Mouse (Mus musculus): ENCODE measurements around the gene Gata3. TPM values are rescaled to one million over a fixed set of nuclear protein-coding genes. Genes with fewer than 3 reads are reported as not detected.

Gata3 gene
- polyA plus RNA-seq, 1 experiment from 2014 or later, result 54.0 TPM

Other genes with a start within 250 kb of the Gata3 start
- gene 4930412O13Rik, start 8.8 kb downstream of the Gata3 start, polyA plus RNA-seq (2015; fragmentation: Nextera tagmentation; extraction: Ambion mirVana), result 0.67 TPM in 1 of 2 replicates, not detected in the other
- 0.56 and 0.65 TPM in 2 replicates for gene 9230102O04Rik, start 494 bp downstream of the Gata3 start, polyA plus RNA-seq (2015; fragmentation: Nextera tagmentation; extraction: Ambion mirVana)
- gene Taf3, start 158.6 kb upstream of the Gata3 start, polyA plus RNA-seq (2015; fragmentation: Nextera tagmentation; extraction: Ambion mirVana), result 12.9 and 13.0 TPM in 2 replicates
- gene Atp5c1, start 190.5 kb upstream of the Gata3 start, polyA plus RNA-seq (2015; fragmentation: Nextera tagmentation; extraction: Ambion mirVana), result 493 and 513 TPM in 2 replicates
- gene Kin, start 190.6 kb upstream of the Gata3 start, polyA plus RNA-seq (2015; fragmentation: Nextera tagmentation; extraction: Ambion mirVana), result 28.3 and 28.6 TPM in 2 replicates
- gene Itih2, start 241.4 kb upstream of the Gata3 start, polyA plus RNA-seq (2015; fragmentation: Nextera tagmentation; extraction: Ambion mirVana), result 0.22 and 0.51 TPM in 2 replicates